Mouse (Mus musculus) c-Kit-negative CD71-positive TER-119-positive erythroid progenitor cells, embryonic 14.5 days (primary cell): Measurements from ENCODE around the gene Esr2.
"Not testable (repeated sequence)": the region's sequence is repeated elsewhere in the genome, so short reads cannot be mapped to it uniquely, and the experiment has no call there.

Source experiments
- DNase-seq: peaks from one replicate; pipeline ENCODE4 v3.0.0-alpha.2; 2013; ENCODE audit warnings: low read depth, low spot score

The Esr2 gene

DNA sequence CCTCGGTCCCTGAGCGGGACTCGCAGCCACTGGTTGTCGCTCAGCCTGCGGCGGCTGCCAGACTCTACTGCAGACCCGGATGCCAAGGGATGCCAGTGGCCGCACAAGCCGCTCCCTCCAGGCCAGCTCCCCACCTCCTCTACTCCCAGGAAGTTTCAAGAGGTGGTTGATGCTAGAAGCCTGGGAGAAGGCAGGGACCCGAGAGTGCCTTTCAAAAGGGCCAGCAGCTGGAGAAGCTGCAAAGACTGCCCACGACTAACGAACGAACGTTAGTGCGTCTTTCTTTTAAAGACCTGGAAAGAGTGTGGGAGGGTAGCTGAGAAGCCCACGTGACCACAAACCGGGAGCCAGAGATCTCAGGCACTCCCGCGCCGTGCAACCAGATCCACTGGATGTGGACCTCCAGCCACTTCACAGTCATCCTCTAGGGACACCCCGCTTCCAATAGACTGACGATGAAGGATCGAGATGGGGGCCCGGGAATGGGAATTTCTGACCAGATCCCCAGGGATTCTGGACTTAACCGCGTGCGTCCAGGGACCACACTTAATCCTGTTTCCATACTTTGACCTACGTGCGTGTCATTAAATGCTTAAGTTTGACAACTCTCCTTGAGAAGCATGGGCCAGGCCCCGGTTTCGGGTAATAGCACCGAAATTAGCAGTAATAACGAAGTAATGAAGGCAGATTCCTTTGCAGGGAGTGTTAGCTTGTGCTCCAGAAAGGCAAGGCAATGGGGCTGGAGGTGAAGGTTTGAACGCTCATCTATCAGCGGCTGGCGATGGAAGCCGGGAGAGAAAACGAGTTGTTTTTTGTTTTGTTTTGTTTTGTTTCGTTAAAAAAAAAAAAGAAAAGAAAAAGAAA is at the start of gene Esr2:
Gene Esr2 (minus strand): TSS at position 260 of the 864 bp plus-strand sequence.
- DNase-seq: no peak

DNA sequence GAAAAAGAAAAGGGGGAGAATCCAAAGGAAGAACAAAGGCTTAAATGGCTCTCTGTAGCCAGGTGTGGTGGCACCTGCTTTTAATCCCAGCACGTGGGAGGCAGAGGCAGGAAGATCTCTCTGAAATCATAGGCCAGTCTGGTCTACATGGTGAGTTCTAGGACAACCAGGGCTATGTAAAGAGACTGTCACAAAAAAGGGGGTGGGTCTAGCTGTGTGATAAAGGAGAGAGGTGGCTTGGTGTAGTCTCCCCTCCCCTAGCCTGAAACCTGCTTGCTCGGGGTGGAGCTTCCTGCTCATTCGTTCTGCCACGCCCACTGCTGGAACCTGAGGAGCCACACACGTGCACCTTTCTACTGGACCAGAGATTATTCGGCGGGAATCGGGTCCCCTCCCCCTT is 45.0 kb upstream of the Esr2 start:
- not testable (repeated sequence) for DNase-seq

DNA sequence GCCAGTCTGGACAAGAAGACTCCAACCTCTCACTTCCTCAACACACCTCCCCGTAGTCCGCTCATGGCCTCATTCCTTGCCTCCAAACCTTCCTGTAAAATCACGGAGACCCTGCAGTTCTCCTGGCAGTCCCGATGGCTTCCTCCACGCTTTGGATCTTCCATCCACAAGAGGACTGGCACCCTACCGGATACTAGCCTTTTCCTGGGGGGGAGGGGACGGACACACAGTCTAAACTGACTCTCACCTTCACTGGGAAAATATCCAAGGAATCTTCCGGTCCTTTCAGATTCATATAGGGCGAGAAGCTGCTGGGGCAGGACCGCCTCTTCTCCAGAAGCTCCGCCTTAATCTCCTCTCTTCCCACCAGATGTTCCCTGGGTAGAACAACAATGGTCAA is 39.7 kb upstream of the Esr2 start:
- no peak for DNase-seq

DNA sequence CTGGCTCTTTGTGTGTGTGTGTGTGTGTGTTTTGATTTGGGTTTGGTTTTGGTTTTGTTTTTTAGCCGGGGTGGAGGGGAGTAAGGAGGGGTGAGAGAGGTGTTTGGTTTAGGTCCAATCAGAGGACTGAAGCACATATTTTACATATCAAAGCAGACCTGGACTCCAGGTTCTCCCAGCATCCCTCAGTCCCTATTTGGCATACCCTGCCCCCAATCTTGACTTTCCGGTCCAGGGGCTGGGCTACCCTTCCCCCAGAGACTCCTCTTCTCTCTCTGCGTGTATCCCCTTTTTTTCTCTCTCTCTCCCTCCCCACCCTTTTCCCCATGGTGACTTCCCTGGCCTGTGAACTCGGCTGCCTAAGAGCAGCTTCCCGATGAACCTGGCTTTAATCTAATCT is 38.1 kb upstream of the Esr2 start:
- DNase-seq: no peak

DNA sequence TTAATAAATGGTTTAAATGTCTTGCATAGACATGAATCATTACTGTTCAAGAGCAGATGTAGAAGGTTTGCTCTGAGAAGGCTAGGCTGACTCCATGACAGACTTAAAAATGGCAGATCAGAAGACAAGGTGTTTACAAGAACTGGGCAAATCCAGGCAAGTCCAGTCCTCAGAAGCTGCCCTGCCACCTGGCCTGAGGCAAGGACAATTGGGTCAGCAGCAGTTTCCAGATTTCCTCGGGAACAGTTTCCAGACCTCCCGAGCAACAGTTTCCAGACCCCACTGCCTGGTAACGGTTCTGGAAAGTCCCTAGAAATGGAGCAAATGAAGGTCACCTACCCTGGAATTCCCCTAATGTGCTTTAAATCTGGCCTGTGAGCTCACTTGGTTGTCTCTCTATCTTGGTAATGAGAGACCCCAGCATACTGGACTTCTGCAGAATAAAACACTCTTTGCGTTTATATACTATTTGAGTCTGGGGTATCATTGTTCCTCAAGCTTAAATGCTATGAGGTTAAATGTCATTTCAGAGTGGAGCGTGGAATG is 32.4 kb upstream of the Esr2 start:
- no peak for DNase-seq

DNA sequence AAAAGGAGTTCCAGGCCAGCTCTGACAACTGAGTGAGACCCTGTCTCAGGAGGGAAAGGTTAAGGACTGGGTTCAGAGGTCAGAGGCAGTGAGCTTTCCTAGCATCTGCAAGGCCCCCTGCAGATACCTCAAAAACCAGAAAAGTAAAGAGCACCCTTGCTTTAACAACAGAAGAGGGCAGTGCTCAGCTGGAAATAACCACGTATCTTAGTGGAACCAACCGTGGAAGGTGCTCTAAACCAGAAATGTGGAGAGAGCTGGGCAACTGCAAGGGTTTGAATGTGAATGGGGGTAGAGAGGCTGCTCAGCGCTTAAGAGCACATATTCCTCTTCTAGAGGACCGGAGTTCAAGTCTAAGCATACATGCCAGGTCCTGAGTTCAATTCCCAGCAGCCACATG is 23.3 kb upstream of the Esr2 start:
- DNase-seq: no peak

DNA sequence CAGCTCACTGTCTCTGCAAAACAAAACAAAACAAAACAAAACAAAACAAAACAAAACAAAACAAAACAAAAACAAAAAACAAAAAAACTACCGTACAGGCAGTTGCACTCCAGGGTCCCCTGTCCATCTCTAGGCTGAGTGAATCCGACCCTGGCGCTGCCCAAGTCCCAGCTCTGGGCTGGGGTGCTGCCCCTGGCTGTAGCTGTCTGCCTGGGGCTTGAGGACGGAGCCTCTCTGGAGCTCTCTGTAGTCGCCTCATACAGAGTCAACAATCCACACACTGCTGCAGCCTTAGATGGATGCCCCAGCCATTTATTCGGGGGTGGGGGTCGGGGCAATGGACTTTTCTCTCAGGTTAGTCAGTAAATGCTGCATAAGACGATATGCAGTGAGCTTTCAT is 20.0 kb upstream of the Esr2 start:
- no peak for DNase-seq

DNA sequence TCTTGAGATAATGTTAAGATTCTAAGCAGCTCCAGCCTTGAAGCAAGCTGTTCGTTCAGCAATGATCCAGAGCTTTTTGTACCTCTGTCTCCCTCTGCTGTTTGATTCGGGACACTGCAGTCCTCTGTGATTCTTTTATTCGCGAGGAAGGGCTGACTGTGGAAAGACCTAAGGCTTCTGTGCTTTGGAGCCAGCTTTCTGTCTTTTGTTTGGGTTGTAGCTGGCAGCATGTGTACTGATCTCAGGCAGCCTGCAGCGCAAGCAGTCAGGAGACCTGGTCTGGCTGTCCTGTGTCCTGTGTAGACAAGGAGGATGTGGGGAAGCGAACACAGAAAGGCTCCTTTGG is 19.6 kb upstream of the Esr2 start:
- peak; percentile 51 for DNase-seq

DNA sequence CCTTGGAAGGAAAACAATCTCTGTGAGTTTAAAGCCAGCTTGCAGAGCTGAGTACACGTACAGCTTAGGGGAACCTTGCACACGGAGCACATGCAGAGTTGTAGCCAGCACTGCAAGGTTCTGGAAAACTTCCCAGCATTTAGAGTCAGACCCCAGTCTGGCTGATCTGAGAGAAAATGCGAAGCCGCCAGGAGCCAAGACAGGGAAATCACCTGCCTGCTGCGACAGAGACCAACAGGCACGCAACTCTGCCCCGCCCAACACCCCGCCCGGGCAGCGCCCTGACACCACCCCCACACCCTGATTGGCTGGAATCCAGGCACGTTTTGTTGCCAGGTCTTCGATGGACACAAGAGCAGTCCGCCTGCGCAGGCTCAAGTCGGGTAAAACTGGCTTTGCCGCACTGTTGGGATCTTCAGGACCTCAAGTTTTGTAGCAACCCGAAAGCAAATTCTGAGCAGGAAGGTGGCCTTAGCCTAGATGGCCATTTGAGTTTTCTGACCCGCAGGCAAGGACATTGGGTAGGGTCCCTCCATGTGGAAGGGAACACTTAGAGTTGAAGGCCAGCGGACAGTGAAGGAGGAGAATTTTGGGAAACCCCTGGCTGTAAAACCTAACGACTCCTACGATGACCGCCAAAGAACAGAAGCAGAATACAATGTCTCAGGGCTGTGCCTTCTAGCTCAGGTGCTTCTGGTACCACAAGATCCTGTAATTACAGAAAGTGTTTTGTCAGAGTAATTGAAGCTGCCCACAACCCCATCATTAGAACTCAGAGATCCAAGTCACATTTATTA is 19.1 kb upstream of the Esr2 start:
- DNase-seq: peak; percentile 30

DNA sequence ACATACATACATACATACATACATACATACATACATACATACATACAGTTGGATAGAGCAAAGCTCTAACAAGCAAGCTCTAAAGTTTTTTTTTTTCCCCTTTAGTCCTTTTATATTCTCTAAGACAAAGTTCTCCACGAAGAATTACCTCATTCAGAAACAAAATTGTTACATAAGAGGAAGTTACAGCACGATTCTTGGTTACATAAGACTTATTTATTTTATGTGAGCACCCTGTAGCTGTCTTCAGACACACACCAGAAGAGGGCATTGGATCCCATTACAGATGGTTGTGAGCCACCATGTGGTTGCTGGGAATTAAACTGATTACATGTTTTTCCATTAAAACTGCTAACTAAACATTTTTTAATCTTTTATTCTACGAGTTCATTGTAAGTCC is 17.5 kb upstream of the Esr2 start:
- DNase-seq: no peak

DNA sequence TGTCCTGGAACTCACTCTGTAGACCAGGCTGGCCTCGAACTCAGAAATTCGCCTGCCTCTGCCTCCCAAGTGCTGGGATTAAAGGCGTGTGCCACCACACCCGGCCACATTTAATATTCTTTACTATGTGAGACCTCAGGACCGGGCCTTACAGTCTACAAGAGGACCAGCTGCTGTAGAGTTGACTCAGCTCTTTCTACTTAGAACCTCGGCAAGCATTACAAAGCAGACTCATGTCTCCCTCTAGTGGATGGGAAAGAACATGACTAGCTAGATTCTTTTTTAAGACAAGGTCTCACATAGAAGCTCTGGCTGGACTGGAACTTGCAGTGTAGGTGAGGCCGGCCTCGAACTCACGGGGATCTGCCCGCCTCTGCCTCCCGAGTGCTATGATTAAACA is 13.9 kb upstream of the Esr2 start:
- no peak for DNase-seq

DNA sequence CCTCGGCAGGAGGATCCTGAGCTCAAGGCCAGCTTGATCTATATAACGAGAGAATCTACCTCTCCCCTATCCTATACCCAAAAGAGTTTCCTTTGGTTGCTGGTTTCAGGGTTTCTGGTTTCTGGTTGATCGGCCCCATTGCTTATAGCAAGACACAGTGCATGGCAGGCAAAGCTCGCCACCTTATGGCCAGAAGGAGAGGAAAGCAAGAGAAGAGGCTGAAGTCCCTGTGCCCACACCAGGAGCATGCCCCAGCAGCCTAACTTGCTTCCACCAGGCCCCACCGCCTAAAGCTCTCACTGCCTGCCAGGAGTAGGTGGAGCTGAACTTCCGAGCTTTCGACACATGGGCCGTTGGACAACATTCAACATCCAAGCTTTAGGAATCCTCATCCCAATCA is 10.8 kb upstream of the Esr2 start:
- no peak for DNase-seq

DNA sequence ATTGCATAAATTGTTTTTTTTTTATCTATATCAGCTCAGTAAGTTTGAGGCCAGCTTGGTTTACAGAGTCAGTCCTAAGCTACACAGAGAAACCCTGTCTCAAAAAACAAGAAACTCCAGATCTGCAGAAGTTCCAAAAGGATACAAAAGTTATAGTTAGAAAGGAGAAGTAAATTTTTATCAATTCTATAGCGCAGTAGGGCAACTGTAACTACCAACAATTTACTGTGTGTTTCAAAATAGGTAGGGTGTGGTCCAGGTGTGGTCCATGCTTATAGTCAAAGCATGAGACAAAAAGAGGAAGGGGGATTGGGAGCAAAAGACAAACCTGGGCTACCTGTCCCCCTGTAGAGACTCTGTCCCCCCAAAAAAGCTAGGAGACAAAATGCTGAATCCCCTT is 9.4 kb upstream of the Esr2 start:
- DNase-seq: no peak

DNA sequence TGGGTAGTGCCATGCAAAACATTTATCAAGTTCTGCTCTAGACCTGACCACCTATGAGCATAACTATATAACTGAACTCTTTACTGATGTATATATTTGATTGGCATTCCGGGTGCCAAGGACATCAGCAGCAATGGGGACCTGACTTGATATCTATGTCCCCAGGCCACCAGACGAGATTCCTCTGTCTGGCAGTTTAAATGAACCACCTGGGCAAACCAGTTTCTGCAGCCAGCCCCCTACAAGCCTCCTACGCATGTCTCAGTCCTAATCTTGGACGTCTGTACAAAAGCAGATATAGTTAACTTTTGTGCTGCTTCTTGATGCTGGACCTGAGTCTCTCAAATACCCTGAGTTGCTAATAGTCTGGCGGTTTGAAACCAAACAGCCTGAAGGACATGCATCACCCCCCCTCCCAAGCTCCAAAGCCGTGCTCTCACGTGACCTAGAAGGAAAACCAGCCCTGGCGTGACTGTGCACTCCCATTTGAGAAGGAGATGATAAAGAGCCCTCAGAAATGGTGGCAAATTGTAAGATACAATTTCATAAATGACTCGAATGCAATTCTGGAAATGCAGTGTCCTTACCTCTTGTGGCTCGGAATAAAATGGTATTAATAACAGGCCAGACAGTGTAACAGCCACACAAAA is 8.2 kb upstream of the Esr2 start:
- DNase-seq: no peak

DNA sequence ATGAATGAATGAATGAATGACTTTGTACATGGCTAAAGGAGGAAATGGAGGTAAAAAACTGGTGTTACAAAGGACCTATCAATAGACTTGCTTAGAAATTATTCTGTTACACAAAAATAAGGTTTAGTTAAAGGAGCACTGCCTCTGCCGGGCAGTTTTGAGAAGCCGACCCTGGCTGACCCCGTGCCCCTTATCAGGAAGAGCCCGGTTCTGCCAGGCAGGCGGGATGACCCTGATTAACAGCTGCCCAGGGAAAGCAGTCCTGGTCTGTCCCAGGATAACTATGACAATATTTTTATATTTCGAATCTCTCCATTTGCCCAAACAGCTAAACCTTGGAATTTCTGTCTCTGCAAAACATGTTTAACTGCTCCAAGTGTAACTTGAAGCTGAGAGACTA is 7.2 kb upstream of the Esr2 start:
- no peak for DNase-seq

DNA sequence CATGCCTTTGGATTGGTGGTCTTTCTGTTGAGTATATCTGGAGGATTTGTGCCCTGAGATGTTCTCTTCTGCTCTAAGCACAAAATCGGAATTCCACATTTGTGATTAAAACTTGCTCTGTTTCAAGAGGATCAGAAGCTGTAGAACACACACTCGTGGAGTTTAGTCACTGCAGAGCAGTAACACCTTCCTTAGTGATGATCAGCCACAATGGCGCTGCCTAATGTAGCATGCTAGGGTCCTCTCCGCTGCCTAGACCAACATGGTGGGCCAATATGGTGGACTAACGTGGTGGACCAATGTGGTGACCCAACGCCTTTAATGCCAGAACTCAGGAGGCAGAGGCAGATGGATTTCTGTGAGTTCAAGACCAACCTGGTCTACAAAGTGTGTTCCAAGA is 5.8 kb upstream of the Esr2 start:
- no peak for DNase-seq

DNA sequence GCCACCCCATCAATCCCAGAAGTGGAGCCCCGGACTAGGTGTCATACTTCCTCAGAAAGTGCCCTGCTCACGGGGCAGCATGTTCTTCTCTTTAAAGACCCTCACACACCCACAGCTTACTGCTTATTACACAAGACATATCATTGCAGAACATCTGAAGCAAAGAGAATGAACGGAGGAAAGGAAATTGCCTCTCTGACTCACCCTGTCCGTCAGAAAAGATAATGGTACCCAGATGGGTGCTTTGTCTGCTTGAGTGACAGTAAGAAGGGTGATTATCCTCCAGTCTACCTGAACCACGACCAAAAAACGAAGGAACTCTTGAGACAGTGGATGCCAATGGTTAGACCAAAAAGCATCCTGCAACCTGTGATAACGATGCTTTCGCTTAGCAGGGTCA is 4.4 kb upstream of the Esr2 start:
- no peak for DNase-seq

DNA sequence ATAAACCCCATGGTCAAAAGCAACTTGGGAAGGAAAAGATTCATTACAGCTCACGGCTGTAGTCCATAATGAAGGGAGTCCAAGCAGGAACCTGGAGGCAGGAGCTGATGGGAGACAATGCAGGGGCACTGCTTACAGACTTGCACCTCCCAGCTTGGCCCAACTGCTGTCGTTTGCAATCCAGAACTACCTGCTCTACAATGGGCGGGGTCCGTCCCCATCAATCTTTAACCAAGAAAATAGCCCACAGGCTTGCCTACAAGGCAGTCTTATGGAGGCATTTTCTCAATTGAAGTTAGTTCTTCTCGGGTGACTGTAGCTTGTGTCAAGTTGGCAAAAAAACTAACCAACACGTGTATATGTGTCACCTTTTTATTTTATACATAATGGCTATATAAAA is 3.4 kb upstream of the Esr2 start:
- DNase-seq: no peak

DNA sequence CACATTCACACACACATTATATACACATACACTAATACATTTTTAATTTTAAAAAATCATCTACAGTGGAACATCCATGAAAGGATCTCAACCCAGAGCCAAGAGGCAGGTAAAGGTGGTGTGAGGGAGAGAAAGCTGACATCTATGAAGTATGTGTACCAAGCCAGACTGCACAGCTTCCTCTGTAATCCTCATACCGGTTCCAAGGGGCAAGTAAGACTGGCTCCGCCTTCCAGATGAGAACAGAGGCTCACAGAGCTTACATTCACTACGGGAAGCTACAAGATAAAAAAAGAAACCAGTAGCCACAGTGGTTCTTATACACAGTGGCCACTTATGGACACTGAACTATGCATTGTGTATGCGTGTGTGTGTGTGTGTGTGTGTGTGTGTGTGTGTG is 2.5 kb upstream of the Esr2 start:
- no peak for DNase-seq

DNA sequence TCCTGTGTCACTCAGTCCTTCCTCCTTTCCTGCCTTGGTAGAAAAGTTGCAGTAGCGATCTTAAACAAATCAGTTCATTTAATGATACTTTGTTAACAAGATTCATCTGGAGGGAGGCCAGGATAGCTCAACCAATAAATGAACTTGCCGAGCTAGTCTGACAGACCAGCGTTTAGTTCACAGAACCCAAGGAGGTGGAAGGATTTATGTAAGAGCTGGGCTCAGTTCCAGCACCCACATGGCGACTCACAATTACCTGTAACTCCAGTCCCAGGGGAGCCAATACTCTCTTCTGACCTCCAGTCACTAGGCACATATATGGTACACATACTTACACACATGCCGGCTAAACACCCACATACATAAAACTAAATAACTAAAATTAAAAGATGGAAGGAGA is 2.0 kb upstream of the Esr2 start:
- DNase-seq: no peak

DNA sequence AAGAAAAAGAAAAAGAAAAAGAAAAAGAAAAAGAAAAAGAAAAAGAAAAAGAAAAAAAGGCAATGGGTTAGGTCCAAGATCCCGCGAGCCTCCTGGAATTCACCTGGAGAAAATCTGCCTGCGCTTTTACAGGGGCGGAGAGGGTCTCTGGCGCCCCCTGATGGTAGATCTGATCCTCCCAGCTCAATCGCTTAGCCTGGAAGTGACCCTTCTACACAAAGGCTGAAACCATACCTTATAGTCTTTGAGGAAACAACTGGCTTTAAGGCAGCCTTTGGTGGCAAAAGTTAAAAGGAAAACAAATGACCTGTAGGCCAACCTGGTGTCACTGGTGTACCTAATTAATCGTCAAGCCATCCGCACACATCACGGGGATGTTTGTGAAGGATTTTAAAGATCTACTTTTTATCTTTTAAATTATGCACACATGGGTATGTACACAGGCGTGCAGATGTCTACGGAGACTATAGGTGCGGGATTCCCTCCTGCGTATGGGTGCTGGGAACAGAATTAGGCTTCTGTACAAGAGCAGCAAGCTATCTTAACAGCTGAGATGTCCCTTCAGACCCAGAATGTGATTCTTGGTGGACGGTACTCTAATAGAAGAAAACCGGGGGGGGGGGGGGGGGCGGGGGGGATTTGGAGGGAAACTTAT is 932 bp upstream of the Esr2 start:
- no peak for DNase-seq

DNA sequence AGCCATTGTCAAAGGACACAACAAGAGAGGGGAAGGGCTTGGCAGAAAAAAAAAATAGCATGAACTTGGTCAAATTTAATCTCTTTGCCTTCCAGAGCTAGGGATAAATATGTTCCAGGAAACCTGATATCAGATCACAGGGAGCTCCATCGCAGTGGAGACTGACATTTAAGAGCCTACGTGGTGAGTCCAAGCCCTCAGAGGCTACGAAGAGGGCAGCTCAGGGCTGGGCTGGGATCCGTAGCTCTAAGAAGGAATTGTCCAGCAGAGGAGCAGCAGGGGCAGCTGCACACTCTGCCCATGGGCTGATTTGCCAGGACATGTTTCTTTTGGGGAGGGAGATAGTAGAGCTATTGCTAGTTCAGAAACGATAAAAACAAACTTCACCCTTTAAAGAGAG is 11.4 kb downstream of the Esr2 start:
- DNase-seq: no peak
